Mouse (Mus musculus): ENCODE results near the gene Aldh3b2.

The Aldh3b2 gene

GRCm38 (mm10) chr19:4015635-4016034 lies 43.5 kb downstream of the Aldh3b2 start:
- no peak for DNase-seq

DNA sequence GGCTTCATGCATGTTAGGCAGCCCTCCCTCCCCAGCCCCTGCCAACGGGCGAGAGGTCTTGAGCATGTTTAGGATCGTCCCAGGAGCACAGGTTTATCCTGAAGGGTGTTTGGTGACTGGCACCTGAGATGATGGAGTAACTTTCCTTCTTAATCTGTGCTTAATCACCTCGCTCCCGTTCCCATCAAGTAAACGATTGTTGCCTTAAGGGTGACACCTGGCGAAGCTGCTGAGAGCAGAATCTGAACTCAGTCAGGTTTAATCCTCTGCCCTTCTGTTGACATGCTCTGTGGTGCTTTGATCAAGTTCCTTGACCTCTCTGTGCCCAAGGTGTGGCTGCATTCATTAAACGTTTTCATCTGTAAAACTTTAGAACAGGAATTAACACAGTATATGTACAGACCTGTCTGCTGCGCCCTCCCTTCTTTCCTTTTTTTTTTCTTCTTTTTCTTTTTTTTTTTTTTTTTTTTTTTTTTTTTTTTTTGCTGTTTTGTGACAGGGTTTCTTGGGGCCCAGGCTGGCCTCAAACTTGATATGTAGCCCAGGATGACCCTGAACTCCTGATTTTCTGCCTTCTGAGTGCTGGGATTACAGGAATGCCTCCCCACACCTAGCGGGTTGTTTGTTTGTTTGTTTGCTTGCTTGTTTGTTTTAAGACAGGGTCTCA lies 45.9 kb downstream of the Aldh3b2 start:
- DNase-seq = no peak

DNA sequence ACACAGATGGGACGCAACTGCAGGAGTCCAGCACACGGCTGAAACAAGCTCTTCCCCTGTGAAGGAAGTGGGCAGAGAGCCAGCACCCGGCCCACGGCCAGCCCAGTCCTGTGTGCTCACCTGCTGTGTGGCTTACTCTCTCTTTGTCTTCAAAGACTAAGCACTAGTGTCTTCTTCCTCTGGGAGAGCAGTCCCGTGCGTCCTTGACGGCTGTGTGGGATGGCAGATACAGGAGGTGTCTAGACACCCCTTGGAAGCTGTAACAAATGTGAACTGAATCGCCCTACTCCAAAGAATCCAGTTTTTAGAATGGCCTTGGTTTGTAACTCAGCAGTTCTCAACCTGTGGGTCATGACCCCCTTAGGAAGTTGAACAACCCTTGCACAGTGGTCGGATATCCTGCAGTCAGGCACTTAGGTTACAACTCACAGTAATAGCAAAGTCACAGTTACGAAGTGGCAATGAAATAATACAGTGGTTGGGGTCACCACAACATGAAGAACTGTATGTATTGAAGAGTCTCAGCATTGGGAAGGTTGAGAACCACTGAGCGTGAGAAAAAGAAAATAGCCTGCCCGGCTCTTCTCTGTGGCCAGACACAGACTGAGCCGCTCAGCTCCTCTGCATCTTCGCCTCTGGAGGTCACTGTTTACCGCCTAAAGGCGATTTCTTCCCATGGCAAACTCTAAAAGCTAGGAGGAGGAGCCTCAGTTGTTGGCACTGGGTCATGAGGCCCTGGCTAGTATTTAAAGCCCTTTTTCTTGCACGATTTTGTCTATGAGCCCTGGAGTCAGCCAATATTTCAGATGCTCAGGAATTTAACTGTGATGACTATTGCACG lies 46.8 kb downstream of the Aldh3b2 start:
- DNase-seq = peak; percentile 44 to 60

GRCm38 (mm10) chr19:4023185-4023584 lies 51.1 kb downstream of the Aldh3b2 start:
- DNase-seq = no peak

GRCm38 (mm10) chr19:4027576-4027975 lies 55.4 kb downstream of the Aldh3b2 start:
- no peak for DNase-seq
